In genomic region chr12:41485512-41486215, GRCm38 (mm10) we compare ENCODE assay signal across 8 mouse cellular contexts. TPM values are rescaled to one million over a fixed set of nuclear protein-coding genes. Genes with fewer than 3 reads are reported as not detected.
DNase-seq lines count a peak whose midpoint lies in the region; ATAC-seq and TF ChIP-seq lines count a peak whose summit lies in the region.

No protein-coding gene starts in this region.

- 7% methylated on average over 12 of the region's 12 CpGs for WGBS in forebrain, embryonic 14.5 days
- 26% methylated on average over 12 of the region's 12 CpGs for WGBS in liver, embryonic 15.5 days (ENCODE audit: insufficient replicate concordance)
- 8% methylated on average over 12 of the region's 12 CpGs for WGBS in neural tube, embryonic 14.5 days

- in situ Hi-C loops in CH12.LX (cut with MboI; ENCODE audit: low pct_ligation_motif_present, low pct_unique_long_range_greater_than_20kb, low sequenced_read_pairs), result loop anchor here (25.0 kb wide), 2 partner anchors 373 to 648 kb away; no protein-coding TSS in a partner anchor

- peak; percentile 88 for ATAC-seq in cerebellum, adult (ENCODE audit: insufficient number of reproducible peaks, low FRiP score, low TSS enrichment)
- ATAC-seq in forebrain, embryonic 14.5 days, result peak; percentile 93
- no peak for ATAC-seq in liver, embryonic 15.5 days (ENCODE audit: insufficient read depth)
- ATAC-seq in neural tube, embryonic 14.5 days (ENCODE audit: low read depth), result peak; percentile 95

- TF ChIP-seq CTCF in CH12.LX (conservative IDR thresholded peaks at IDR 0.05 in 1 of 2, IDR thresholded peaks at IDR 0.05 in 1 of 2; ENCODE audit: low read depth in 2 of 2, low read length in 2 of 2), result no peak

- no peaks in the 10 kb centered on the region for H3K9me3 ChIP-seq in CH12.LX (replicated peaks; ENCODE audit: low read length)
- no peaks in the 10 kb centered on the region for H3K9me3 ChIP-seq in forebrain, embryonic 14.5 days (replicated peaks; ENCODE audit: control insufficient read depth, low read length)
- no peaks in the 10 kb centered on the region for H3K9me3 ChIP-seq in liver, embryonic 15.5 days (replicated peaks)
- no peaks in the 10 kb centered on the region for H3K9me3 ChIP-seq in neural tube, embryonic 14.5 days (ENCODE audit: control insufficient read depth, low read length)

- no peaks in the 10 kb centered on the region for H3K36me3 ChIP-seq in CH12.LX (replicated peaks in 1 of 2; ENCODE audit: control insufficient read depth in 1 of 2, insufficient read depth in 1 of 2, low read length in 1 of 2)
- H3K36me3 ChIP-seq in forebrain, embryonic 14.5 days (ENCODE audit: control insufficient read depth, insufficient read depth, low read length), result no peaks in the 10 kb centered on the region
- no peaks in the 10 kb centered on the region for H3K36me3 ChIP-seq in liver, embryonic 15.5 days (replicated peaks)
- H3K36me3 ChIP-seq in neural tube, embryonic 14.5 days (ENCODE audit: control insufficient read depth, insufficient read depth, low read length), result no peaks in the 10 kb centered on the region

- H3K79me2 ChIP-seq in CH12.LX (replicated peaks; ENCODE audit: control insufficient read depth, extremely low read depth, insufficient read depth, poor library complexity, severe bottlenecking), result no peaks in the 10 kb centered on the region

- peak overlapping the region; percentile 38; the same call in 1 of the 2 replicates for H3K4me2 ChIP-seq in CH12.LX (ENCODE audit: insufficient read depth, low read depth, poor library complexity, severe bottlenecking)
- H3K4me2 ChIP-seq in forebrain, embryonic 14.5 days (ENCODE audit: low read length), result peak overlapping the region; percentile 56
- H3K4me2 ChIP-seq in liver, embryonic 15.5 days, result peak overlapping the region; percentile 23; the same call in 1 of the 2 replicates
- peak overlapping the region; percentile 61 for H3K4me2 ChIP-seq in neural tube, embryonic 14.5 days (ENCODE audit: low read depth, low read length)

- no peak for TF ChIP-seq POLR2A in CH12.LX (IDR thresholded peaks at IDR 0.05; ENCODE audit: low read depth, low read length)

- dilution Hi-C loops in CH12.LX (cut with MboI; ENCODE audit: extremely low pct_ligation_motif_present, extremely low pct_unique_long_range_greater_than_20kb, low sequenced_read_pairs), result no loop called here

- H3K4me3 ChIP-seq in CH12.LX (replicated peaks in 1 of 3; ENCODE audit: low read depth in 2 of 3, low read length in 2 of 3, poor library complexity in 1 of 3), result no peak overlapping the region
- peak overlapping the region; percentile 45 for H3K4me3 ChIP-seq in forebrain, embryonic 14.5 days (ENCODE audit: low read depth, low read length)
- peak overlapping the region; percentile 8; the same call in 1 of the 2 replicates for H3K4me3 ChIP-seq in liver, embryonic 15.5 days (replicated peaks)
- H3K4me3 ChIP-seq in neural tube, embryonic 14.5 days (ENCODE audit: low read depth, low read length), result peak overlapping the region; percentile 59

- TF ChIP-seq RAD21 in CH12.LX (IDR thresholded peaks at IDR 0.05; ENCODE audit: low read depth, low read length), result no peak

- DNase-seq in CH12.LX (ENCODE audit: extremely low read depth), result no peak
- DNase-seq in forebrain, embryonic 14.5 days (ENCODE audit: low spot score), result peak; percentile 93
- peak; percentile 20 to 42 for DNase-seq in heart, postnatal 14 days
- peak; percentile 84 to 92 for DNase-seq in layer of hippocampus, adult 18-20 months (ENCODE audit: low spot score in 2 of 2)
- DNase-seq in thymus, postnatal 25 days, result no peak

- intact Hi-C loops in heart, postnatal 14 days (cut with DNase I), result loop anchor here (2.0 to 5.0 kb wide), 2 partner anchors 373 to 649 kb away; no protein-coding TSS in a partner anchor

- no peak overlapping the region for H3K27ac ChIP-seq in CH12.LX (ENCODE audit: insufficient read depth, low read depth)
- peak overlapping the region; percentile 78 for H3K27ac ChIP-seq in forebrain, embryonic 14.5 days (ENCODE audit: low read depth, low read length)
- no peak overlapping the region for H3K27ac ChIP-seq in liver, embryonic 15.5 days (replicated peaks)
- H3K27ac ChIP-seq in neural tube, embryonic 14.5 days (ENCODE audit: low read depth, low read length), result peak overlapping the region; percentile 94

- no peaks in the 10 kb centered on the region for H3K4me1 ChIP-seq in CH12.LX (ENCODE audit: control insufficient read depth in 1 of 2, insufficient read depth in 2 of 2)
- H3K4me1 ChIP-seq in forebrain, embryonic 14.5 days (ENCODE audit: control insufficient read depth, insufficient read depth, low read length), result peaks cover 10% of the 10 kb centered on the region; the same call in 1 of the 2 replicates
- no peaks in the 10 kb centered on the region for H3K4me1 ChIP-seq in liver, embryonic 15.5 days (replicated peaks)
- H3K4me1 ChIP-seq in neural tube, embryonic 14.5 days (ENCODE audit: control insufficient read depth, insufficient read depth, low read length), result 0 out of 2 replicates have a peak, but pooled peaks cover 5% of the 10 kb centered on the region

- H3K27me3 ChIP-seq in CH12.LX (replicated peaks), result no peaks in the 10 kb centered on the region
- no peaks in the 10 kb centered on the region for H3K27me3 ChIP-seq in forebrain, embryonic 14.5 days (replicated peaks; ENCODE audit: control insufficient read depth, insufficient read depth, low read length)
- peaks cover 26% of the 10 kb centered on the region for H3K27me3 ChIP-seq in liver, embryonic 15.5 days
- H3K27me3 ChIP-seq in neural tube, embryonic 14.5 days (ENCODE audit: control insufficient read depth, insufficient read depth, low read length), result no peaks in the 10 kb centered on the region

- no peak overlapping the region for H3K9ac ChIP-seq in CH12.LX (ENCODE audit: insufficient read depth, low read depth)
- peak overlapping the region; percentile 71 for H3K9ac ChIP-seq in forebrain, embryonic 14.5 days (ENCODE audit: low read length)
- no peak overlapping the region for H3K9ac ChIP-seq in liver, embryonic 15.5 days
- H3K9ac ChIP-seq in neural tube, embryonic 14.5 days (replicated peaks; ENCODE audit: low read depth, low read length), result peak overlapping the region; percentile 78

- no peak for TF ChIP-seq EP300 in CH12.LX (IDR thresholded peaks at IDR 0.05; ENCODE audit: low read length)

TF ChIP-seq in CH12.LX, 34 proteins besides CTCF, POLR2A, EP300 and RAD21:
- TF ChIP-seq TBP (conservative IDR thresholded peaks at IDR 0.05; ENCODE audit: low read depth, low read length) (no peak), BHLHE40 (IDR thresholded peaks at IDR 0.05; ENCODE audit: low read depth, low read length) (no peak)

RNA-seq across cellular contexts. Expression of gene Lrrn3, which starts 0.6 kb away (rescaled TPM):
- not detected in 2 replicates for total RNA-seq in CH12.LX (2012; rRNA removed)
- 0.05 TPM in 1 of 2 replicates, not detected in the other for total RNA-seq in CH12.LX (2014; rRNA removed)
- polyA plus RNA-seq in CH12.LX (2012; ENCODE audit: insufficient read length, low read depth), result not detected in 2 replicates
- polyA plus RNA-seq in forebrain, embryonic 14.5 days (2014; fragmentation: Nextera tagmentation; extraction: Ambion mirVana), result 75.8 and 96.4 TPM in 2 replicates
- total RNA-seq in heart, postnatal 14 days (2021), result under 1 TPM; 0.07 to 0.14 TPM
- total RNA-seq in layer of hippocampus, adult 18-20 months (2021), result 10 to 100 TPM; 62.9 to 64.9 TPM
- 1.1 TPM in 2 replicates for polyA plus RNA-seq in liver, embryonic 15.5 days (2015; fragmentation: Nextera tagmentation; extraction: Ambion mirVana)
- 115 and 117 TPM in 2 replicates for polyA plus RNA-seq in neural tube, embryonic 14.5 days (2014; fragmentation: Nextera tagmentation; extraction: Ambion mirVana)

Comparison
In these comparisons a context has a peak if more than half of its experiments do, and no peak if none do; other contexts are left out.
1. DNase-seq: peak in forebrain, embryonic 14.5 days (single experiment), heart, postnatal 14 days (2 of 2) and layer of hippocampus, adult 18-20 months (2 of 2); none in CH12.LX (single experiment) and thymus, postnatal 25 days (single experiment).
2. H3K27ac ChIP-seq: peak in forebrain, embryonic 14.5 days (single experiment) and neural tube, embryonic 14.5 days (single experiment); none in CH12.LX (single experiment) and liver, embryonic 15.5 days (single experiment).
3. H3K4me3 ChIP-seq: peak in forebrain, embryonic 14.5 days (single experiment), liver, embryonic 15.5 days (single experiment) and neural tube, embryonic 14.5 days (single experiment); none in CH12.LX (0 of 3).
4. H3K9ac ChIP-seq: peak in forebrain, embryonic 14.5 days (single experiment) and neural tube, embryonic 14.5 days (single experiment); none in CH12.LX (single experiment) and liver, embryonic 15.5 days (single experiment).
5. RNA of gene Lrrn3, which starts 0.6 kb away (polyA plus RNA-seq): 115 to 117 TPM in neural tube, embryonic 14.5 days and 75.8 to 96.4 TPM in forebrain, embryonic 14.5 days; 1.1 TPM in liver, embryonic 15.5 days and not detected in CH12.LX; every median in the first group is over 10 times any median in the second.
6. Peak in every context shown above with its lines, with median percentiles within 50 percentile points of each other: H3K4me2 ChIP-seq.